Mouse (Mus musculus) C2C12 (cell line): ENCODE results near the gene Frmpd3. TPM values are rescaled to one million over a fixed set of nuclear protein-coding genes. Genes with fewer than 3 reads are reported as not detected.
"Not testable (repeated sequence)": the region's sequence is repeated elsewhere in the genome, so short reads cannot be mapped to it uniquely, and the experiment has no call there.

Source experiments
- H3K27me3 ChIP-seq: one replicate; pipeline ENCODE4 v1.6.1; 2011; ENCODE audit not compliant: control insufficient read depth, insufficient read depth, insufficient read length
- H3K36me3 ChIP-seq: one replicate; pipeline ENCODE4 v1.6.1; 2011; ENCODE audit not compliant: control insufficient read depth, insufficient read depth
- H3K4me3 ChIP-seq: one replicate; pipeline ENCODE4 v1.5.1; 2011; ENCODE audit warnings: mild to moderate bottlenecking, control low read depth; ENCODE audit not compliant: poor library complexity, insufficient read depth, severe bottlenecking
- H3K79me2 ChIP-seq: one replicate; pipeline ENCODE4 v1.6.1; 2011; ENCODE audit not compliant: control insufficient read depth, insufficient read depth
- H3K79me3 ChIP-seq: one replicate; pipeline ENCODE4 v1.6.1; 2011; ENCODE audit warnings: low read depth, control low read depth
- H3ac ChIP-seq: one replicate; pipeline ENCODE3; 2011; ENCODE audit warnings: low read depth; ENCODE audit not compliant: control insufficient read depth, insufficient read length
- CEBPB ChIP-seq: IDR thresholded peaks from one replicate; pipeline ENCODE4 v1.6.1; 2011; ENCODE audit warnings: low read depth, mild to moderate bottlenecking, control low read depth, moderate library complexity
- CTCF ChIP-seq: IDR thresholded peaks from one replicate; pipeline ENCODE4 v1.5.1; 2011; ENCODE audit not compliant: control insufficient read depth, insufficient read depth, insufficient read length
- FOSL1 ChIP-seq: IDR thresholded peaks from one replicate; pipeline ENCODE4 v1.8.0; 2011; ENCODE audit warnings: mild to moderate bottlenecking, low read length; ENCODE audit not compliant: poor library complexity, insufficient read depth, severe bottlenecking
- MAX ChIP-seq: IDR thresholded peaks from one replicate; pipeline ENCODE4 v1.6.1; 2011; ENCODE audit warnings: mild to moderate bottlenecking, control low read depth
- MYOD1 ChIP-seq: IDR thresholded peaks from one replicate; pipeline ENCODE4 v1.6.1; 2011; ENCODE audit warnings: low read depth; ENCODE audit not compliant: control insufficient read depth, insufficient read length
- MYOG ChIP-seq: IDR thresholded peaks from one replicate; pipeline ENCODE4 v1.6.1; 2011; ENCODE audit not compliant: control insufficient read depth, insufficient read length; ENCODE audit errors: extremely low read depth
- USF1 ChIP-seq: IDR thresholded peaks from one replicate; pipeline ENCODE4 v1.6.1; 2011; ENCODE audit warnings: low read depth, mild to moderate bottlenecking, control low read depth, moderate library complexity
- long read RNA-seq, 2 experiments: library from polyadenylated mRNA; unstranded; transcript quantifications; one replicate each; pipeline ENCODE4 v2.0.0; 2019 to 2020
- polyA plus RNA-seq: library from polyadenylated mRNA; unstranded; fragments of >200 nt; fragmentation: generic; extraction: Trizol; gene quantifications from one replicate; pipeline ENCODE4 v1.2.1, GENCODE M21; 2012; ENCODE audit warnings: missing spikeins

The Frmpd3 gene
- polyA plus RNA-seq = not detected
- long read RNA-seq, experiment 1 = 0 reads
- long read RNA-seq, experiment 2 = 0 reads

- Histone ChIP-seq H3K79me2 (no peaks in the 10 kb centered on the region), H3K4me3 (no peak within 1 kb of the TSS), H3K79me3 (no peaks in the 10 kb centered on the region), H3K27me3 (peaks cover 23% of the 10 kb centered on the region), H3K36me3 (no peaks in the 10 kb centered on the region), H3ac (no peak within 1 kb of the TSS)
- no peak for TF ChIP-seq MYOD1
- TF ChIP-seq MYOG = no peak
- TF ChIP-seq CTCF = no peak
- no peak for TF ChIP-seq USF1
- TF ChIP-seq FOSL1 = no peak
- TF ChIP-seq CEBPB = no peak
- no peak for TF ChIP-seq MAX
These were observed at the start of gene Frmpd3 for GRCm38 (mm10) chrX:140341656-140342392. Frmpd3 (plus strand) TSS chrX:140342263.

GRCm38 (mm10) chrX:140303731-140304130, 38.3 kb upstream of the Frmpd3 start:
- H3K27me3 ChIP-seq = no peaks in the 10 kb centered on the region
- no peaks in the 10 kb centered on the region for H3K79me2 ChIP-seq
- no peak overlapping the region for H3ac ChIP-seq
- TF ChIP-seq MYOG = no peak
- TF ChIP-seq MYOD1 = no peak
- TF ChIP-seq FOSL1 = no peak
- TF ChIP-seq CTCF = no peak
- no peak for TF ChIP-seq USF1
- TF ChIP-seq CEBPB = no peak
- H3K36me3 ChIP-seq = no peaks in the 10 kb centered on the region
- no peak overlapping the region for H3K4me3 ChIP-seq
- H3K79me3 ChIP-seq = no peaks in the 10 kb centered on the region

GRCm38 (mm10) chrX:140305652-140306051, 36.4 kb upstream of the Frmpd3 start:
- H3K4me3 ChIP-seq = no peak overlapping the region
- no peaks in the 10 kb centered on the region for H3K79me2 ChIP-seq
- TF ChIP-seq CEBPB = no peak
- no peak for TF ChIP-seq CTCF
- no peak for TF ChIP-seq FOSL1
- no peak for TF ChIP-seq MYOD1
- no peak for TF ChIP-seq USF1
- TF ChIP-seq MAX = no peak
- H3K36me3 ChIP-seq = no peaks in the 10 kb centered on the region
- H3ac ChIP-seq = no peak overlapping the region
- no peaks in the 10 kb centered on the region for H3K27me3 ChIP-seq
- no peaks in the 10 kb centered on the region for H3K79me3 ChIP-seq

- Histone ChIP-seq H3K36me3 (no peaks in the 10 kb centered on the region), H3K79me3 (no peaks in the 10 kb centered on the region), H3K27me3 (no peaks in the 10 kb centered on the region), H3K79me2 (no peaks in the 10 kb centered on the region), H3K4me3 (no peak overlapping the region), H3ac (no peak overlapping the region)
- TF ChIP-seq MYOG = no peak
- TF ChIP-seq CEBPB = no peak
- no peak for TF ChIP-seq CTCF
- TF ChIP-seq MAX = no peak
- TF ChIP-seq USF1 = no peak
- no peak for TF ChIP-seq MYOD1
- TF ChIP-seq FOSL1 = no peak
These were observed 24.1 kb upstream of the Frmpd3 start for GRCm38 (mm10) chrX:140317931-140318330.

GRCm38 (mm10) chrX:140319131-140319530, 22.9 kb upstream of the Frmpd3 start:
- TF ChIP-seq FOSL1 (no peak), MYOG (no peak), CEBPB (no peak), USF1 (no peak), MYOD1 (no peak), MAX (no peak), CTCF (no peak)
- Histone ChIP-seq H3K36me3 (no peaks in the 10 kb centered on the region), H3ac (no peak overlapping the region), H3K27me3 (no peaks in the 10 kb centered on the region), H3K79me2 (no peaks in the 10 kb centered on the region), H3K79me3 (no peaks in the 10 kb centered on the region), H3K4me3 (no peak overlapping the region)

GRCm38 (mm10) chrX:140320671-140321070, 21.4 kb upstream of the Frmpd3 start:
- H3ac ChIP-seq, H3K4me3 ChIP-seq, H3K79me2 ChIP-seq, H3K79me3 ChIP-seq, H3K36me3 ChIP-seq, H3K27me3 ChIP-seq: not testable (repeated sequence)
